Comparison of ENCODE assay signal across 10 mouse cellular contexts in genomic region chr7:109196399-109197082, GRCm38 (mm10). TPM values are rescaled to one million over a fixed set of nuclear protein-coding genes. Genes with fewer than 3 reads are reported as not detected.
DNase-seq lines count a peak whose midpoint lies in the region; ATAC-seq lines count a peak whose summit lies in the region.
"Had no signal": no experiment of that assay in that cellular context is flagged by ENCODE, and none has a peak within 500 bp of the region (broad histone marks: within the 10 kb centered on the region; RNA-seq: fewer than 3 reads in every experiment).

No protein-coding gene starts in this region.

- WGBS in kidney, embryonic 15.5 days, result 13% methylated on average over 11 of the region's 11 CpGs

- no peak for DNase-seq in kidney, adult 11 months
- DNase-seq in forelimb bud, embryonic 11.5 days (ENCODE audit: low read depth, low spot score), result peak; percentile 63
- DNase-seq in mesoderm, embryonic 11.5 days (ENCODE audit: low read depth, low spot score), result peak; percentile 63
- peak; percentile 83 for DNase-seq in retina, postnatal 1 day
- DNase-seq in right cerebral cortex, postnatal 4 days, result no peak
- DNase-seq in lung, postnatal 36 days, result no peak
- no peak for DNase-seq in adrenal gland, adult 18-20 months (ENCODE audit: low spot score in 2 of 2)
- DNase-seq: cerebellum, adult 9-11 months; kidney, adult 2 months had no signal

- peak overlapping the region; percentile 79 for H3K27ac ChIP-seq in kidney, embryonic 15.5 days

- peak; percentile 70 for ATAC-seq in kidney, embryonic 15.5 days (replicated peaks; ENCODE audit: low FRiP score)

- no peak overlapping the region for H3K4me3 ChIP-seq in kidney, embryonic 15.5 days (replicated peaks)

- H3K4me2 ChIP-seq in kidney, embryonic 15.5 days, result peak overlapping the region; percentile 40

- H3K27me3 ChIP-seq in kidney, embryonic 15.5 days, result peaks cover 11% of the 10 kb centered on the region

- H3K4me1 ChIP-seq in kidney, embryonic 15.5 days, result peaks cover 28% of the 10 kb centered on the region

- H3K9me3 ChIP-seq in kidney, embryonic 15.5 days (replicated peaks), result no peaks in the 10 kb centered on the region

- no peak overlapping the region for H3K9ac ChIP-seq in kidney, embryonic 15.5 days

- H3K36me3 ChIP-seq in kidney, embryonic 15.5 days, result no peaks in the 10 kb centered on the region

RNA-seq across cellular contexts. Expression of gene Lmo1, which starts 21.5 kb away (rescaled TPM):
- polyA plus RNA-seq in kidney, embryonic 15.5 days (2015; fragmentation: Nextera tagmentation; extraction: Ambion mirVana), result 8.9 and 9.0 TPM in 2 replicates
- total RNA-seq in adrenal gland, adult 18-20 months (2021), result 1 to 10 TPM; 2.8 to 7.6 TPM

Comparison
In these comparisons a context has a peak if more than half of its experiments do, and no peak if none do; other contexts are left out.
1. DNase-seq: peak in forelimb bud, embryonic 11.5 days (single experiment), mesoderm, embryonic 11.5 days (single experiment) and retina, postnatal 1 day (single experiment); none in kidney, adult 11 months (single experiment), right cerebral cortex, postnatal 4 days (single experiment), lung, postnatal 36 days (single experiment) and adrenal gland, adult 18-20 months (0 of 2).